Mouse (Mus musculus) C2C12 (cell line): Measurements from ENCODE around the gene Hormad1. TPM values are rescaled to one million over a fixed set of nuclear protein-coding genes. Genes with fewer than 3 reads are reported as not detected.
"Not testable (repeated sequence)": the region's sequence is repeated elsewhere in the genome, so short reads cannot be mapped to it uniquely, and the experiment has no call there.

Source experiments
- H3K27me3 ChIP-seq: one replicate; pipeline ENCODE4 v1.6.1; 2011; ENCODE audit not compliant: control insufficient read depth, insufficient read depth, insufficient read length
- H3K36me3 ChIP-seq: one replicate; pipeline ENCODE4 v1.6.1; 2011; ENCODE audit not compliant: control insufficient read depth, insufficient read depth
- H3K4me3 ChIP-seq: one replicate; pipeline ENCODE4 v1.5.1; 2011; ENCODE audit warnings: mild to moderate bottlenecking, control low read depth; ENCODE audit not compliant: poor library complexity, insufficient read depth, severe bottlenecking
- H3K79me2 ChIP-seq: one replicate; pipeline ENCODE4 v1.6.1; 2011; ENCODE audit not compliant: control insufficient read depth, insufficient read depth
- H3K79me3 ChIP-seq: one replicate; pipeline ENCODE4 v1.6.1; 2011; ENCODE audit warnings: low read depth, control low read depth
- H3ac ChIP-seq: one replicate; pipeline ENCODE3; 2011; ENCODE audit warnings: low read depth; ENCODE audit not compliant: control insufficient read depth, insufficient read length
- CEBPB ChIP-seq: IDR thresholded peaks from one replicate; pipeline ENCODE4 v1.6.1; 2011; ENCODE audit warnings: low read depth, mild to moderate bottlenecking, control low read depth, moderate library complexity
- CTCF ChIP-seq: IDR thresholded peaks from one replicate; pipeline ENCODE4 v1.5.1; 2011; ENCODE audit not compliant: control insufficient read depth, insufficient read depth, insufficient read length
- FOSL1 ChIP-seq: IDR thresholded peaks from one replicate; pipeline ENCODE4 v1.8.0; 2011; ENCODE audit warnings: mild to moderate bottlenecking, low read length; ENCODE audit not compliant: poor library complexity, insufficient read depth, severe bottlenecking
- MAX ChIP-seq: IDR thresholded peaks from one replicate; pipeline ENCODE4 v1.6.1; 2011; ENCODE audit warnings: mild to moderate bottlenecking, control low read depth
- MYOD1 ChIP-seq: IDR thresholded peaks from one replicate; pipeline ENCODE4 v1.6.1; 2011; ENCODE audit warnings: low read depth; ENCODE audit not compliant: control insufficient read depth, insufficient read length
- MYOG ChIP-seq: IDR thresholded peaks from one replicate; pipeline ENCODE4 v1.6.1; 2011; ENCODE audit not compliant: control insufficient read depth, insufficient read length; ENCODE audit errors: extremely low read depth
- USF1 ChIP-seq: IDR thresholded peaks from one replicate; pipeline ENCODE4 v1.6.1; 2011; ENCODE audit warnings: low read depth, mild to moderate bottlenecking, control low read depth, moderate library complexity
- polyA plus RNA-seq: library from polyadenylated mRNA; unstranded; fragments of >200 nt; fragmentation: generic; extraction: Trizol; gene quantifications from one replicate; pipeline ENCODE4 v1.2.1, GENCODE M21; 2012; ENCODE audit warnings: missing spikeins

The Hormad1 gene
- polyA plus RNA-seq, 1 experiment, result not detected

DNA sequence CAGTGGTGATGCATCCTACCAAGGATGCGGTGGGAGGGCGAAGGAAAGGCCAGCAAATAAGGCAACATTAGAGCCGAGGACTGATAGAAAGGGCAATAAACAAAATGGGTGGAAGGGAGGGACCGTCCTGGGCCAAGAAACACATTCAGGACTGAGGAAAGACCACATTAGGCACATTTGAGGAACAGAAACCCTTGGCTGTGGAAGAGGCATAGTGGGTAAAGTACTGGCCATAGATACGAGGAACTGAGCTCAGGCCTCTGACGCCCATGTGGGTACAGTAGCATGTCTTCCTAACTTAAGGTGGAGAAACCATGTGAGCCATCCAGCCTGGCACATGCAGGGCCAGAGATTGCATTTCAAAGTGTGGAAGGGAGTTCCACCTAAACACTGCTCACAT is 29.7 kb upstream of the Hormad1 start:
- Histone ChIP-seq H3K27me3 (no peaks in the 10 kb centered on the region), H3ac (no peak overlapping the region), H3K79me3 (no peaks in the 10 kb centered on the region), H3K4me3 (no peak overlapping the region), H3K79me2 (no peaks in the 10 kb centered on the region), H3K36me3 (no peaks in the 10 kb centered on the region)
- TF ChIP-seq MYOG (no peak), FOSL1 (no peak), MAX (no peak), CEBPB (no peak), USF1 (no peak), MYOD1 (no peak), CTCF (no peak)

DNA sequence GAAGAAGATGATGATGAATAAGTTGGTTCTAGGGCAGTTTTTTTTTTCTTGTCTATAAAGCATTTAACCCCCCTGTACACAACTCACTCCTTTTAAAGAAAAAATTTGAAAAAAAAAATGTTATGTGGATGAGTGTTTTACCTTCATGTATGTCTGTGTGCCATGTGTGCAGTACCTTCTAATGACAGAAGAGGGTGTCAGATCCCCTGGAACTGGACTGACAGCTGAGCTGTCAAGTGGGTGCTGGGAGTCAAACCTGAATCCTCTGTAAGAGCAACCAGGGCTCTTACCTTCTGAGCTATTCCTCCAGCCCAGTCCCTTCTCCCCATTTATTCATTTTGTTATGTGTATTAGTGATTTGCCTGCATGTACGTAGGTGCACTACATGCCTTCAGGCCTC is 28.5 kb upstream of the Hormad1 start:
- H3K4me3 ChIP-seq, result no peak overlapping the region
- H3K79me3 ChIP-seq, result no peaks in the 10 kb centered on the region
- H3K36me3 ChIP-seq, result no peaks in the 10 kb centered on the region
- H3K27me3 ChIP-seq, result no peaks in the 10 kb centered on the region
- H3K79me2 ChIP-seq, result no peaks in the 10 kb centered on the region
- H3ac ChIP-seq, result no peak overlapping the region
- TF ChIP-seq USF1, result no peak
- no peak for TF ChIP-seq CEBPB

- H3K79me2 ChIP-seq, result no peaks in the 10 kb centered on the region
- no peaks in the 10 kb centered on the region for H3K79me3 ChIP-seq
- H3ac ChIP-seq, result no peak overlapping the region
- TF ChIP-seq MYOD1, result no peak
- TF ChIP-seq FOSL1, result no peak
- no peak for TF ChIP-seq USF1
- no peak for TF ChIP-seq MYOG
- no peak for TF ChIP-seq MAX
- no peak for TF ChIP-seq CEBPB
- TF ChIP-seq CTCF, result no peak
- H3K36me3 ChIP-seq, result no peaks in the 10 kb centered on the region
- no peaks in the 10 kb centered on the region for H3K27me3 ChIP-seq
- H3K4me3 ChIP-seq, result no peak overlapping the region
Measured at GRCm38 (mm10) chr3:95533364-95533763, 26.1 kb upstream of the Hormad1 start.

GRCm38 (mm10) chr3:95534927-95535326 is 24.6 kb upstream of the Hormad1 start:
- no peak overlapping the region for H3ac ChIP-seq
- no peaks in the 10 kb centered on the region for H3K79me3 ChIP-seq
- TF ChIP-seq MAX (no peak), CTCF (no peak), USF1 (no peak), MYOD1 (no peak), CEBPB (no peak)
- no peaks in the 10 kb centered on the region for H3K27me3 ChIP-seq
- H3K79me2 ChIP-seq, result no peaks in the 10 kb centered on the region
- H3K4me3 ChIP-seq, result no peak overlapping the region
- H3K36me3 ChIP-seq, result no peaks in the 10 kb centered on the region

GRCm38 (mm10) chr3:95538936-95539335 is 20.5 kb upstream of the Hormad1 start:
- no peaks in the 10 kb centered on the region for H3K79me2 ChIP-seq
- H3K36me3 ChIP-seq, result no peaks in the 10 kb centered on the region
- H3ac ChIP-seq, result no peak overlapping the region
- H3K79me3 ChIP-seq, result no peaks in the 10 kb centered on the region
- TF ChIP-seq CTCF (no peak), MYOG (no peak), CEBPB (no peak), USF1 (no peak), FOSL1 (no peak), MAX (no peak)
- H3K4me3 ChIP-seq, result no peak overlapping the region
- H3K27me3 ChIP-seq, result no peaks in the 10 kb centered on the region

DNA sequence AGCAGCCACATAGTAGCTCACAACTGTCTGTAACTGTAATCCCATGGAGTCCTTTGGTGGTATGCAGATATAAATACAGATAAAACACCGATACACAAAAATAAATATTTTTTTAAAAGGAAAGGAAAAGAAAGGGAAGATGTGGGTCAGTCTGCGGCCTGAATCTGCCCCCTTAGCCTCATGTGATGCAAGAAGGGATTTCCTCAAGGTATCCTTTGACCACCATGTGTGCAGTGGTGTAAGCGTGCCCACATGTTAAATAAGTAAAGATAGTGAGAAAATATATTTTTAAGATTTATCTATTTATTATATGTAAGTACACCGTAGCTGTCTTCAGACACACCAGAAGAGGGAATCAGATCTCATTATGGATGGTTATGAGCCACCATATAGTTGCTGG is 19.6 kb upstream of the Hormad1 start:
- TF ChIP-seq FOSL1 (no peak), MYOG (no peak), MAX (no peak), CTCF (no peak), MYOD1 (no peak), CEBPB (no peak), USF1 (no peak)
- Histone ChIP-seq H3K36me3 (no peaks in the 10 kb centered on the region), H3K27me3 (no peaks in the 10 kb centered on the region), H3ac (no peak overlapping the region), H3K79me3 (no peaks in the 10 kb centered on the region), H3K79me2 (no peaks in the 10 kb centered on the region), H3K4me3 (no peak overlapping the region)

GRCm38 (mm10) chr3:95541186-95541585 is 18.3 kb upstream of the Hormad1 start:
- not testable (repeated sequence) for H3K79me3 ChIP-seq, H3K79me2 ChIP-seq, H3K4me3 ChIP-seq, H3K27me3 ChIP-seq, H3ac ChIP-seq, H3K36me3 ChIP-seq
